Mouse (Mus musculus): ENCODE results near the gene Ywhag. TPM values are rescaled to one million over a fixed set of nuclear protein-coding genes. Genes with fewer than 3 reads are reported as not detected.

The Ywhag gene
- total RNA-seq (2023) = 10 to 100 TPM; 62.2 to 73.1 TPM

GRCm38 (mm10) chr5:135934481-135935175, at the start of gene Ywhag:
Gene Ywhag, minus strand, starts transcription at chr5:135934616.

GRCm38 (mm10) chr5:135979904-135980303, 45.5 kb upstream of the Ywhag start, which contains the start of gene Zp3:
Gene Zp3, plus strand, starts transcription at chr5:135980099.

GRCm38 (mm10) chr5:135974365-135974764, 39.9 kb upstream of the Ywhag start, which contains the start of gene Ssc4d:
Gene Ssc4d, minus strand, starts transcription at chr5:135974531.

DNA sequence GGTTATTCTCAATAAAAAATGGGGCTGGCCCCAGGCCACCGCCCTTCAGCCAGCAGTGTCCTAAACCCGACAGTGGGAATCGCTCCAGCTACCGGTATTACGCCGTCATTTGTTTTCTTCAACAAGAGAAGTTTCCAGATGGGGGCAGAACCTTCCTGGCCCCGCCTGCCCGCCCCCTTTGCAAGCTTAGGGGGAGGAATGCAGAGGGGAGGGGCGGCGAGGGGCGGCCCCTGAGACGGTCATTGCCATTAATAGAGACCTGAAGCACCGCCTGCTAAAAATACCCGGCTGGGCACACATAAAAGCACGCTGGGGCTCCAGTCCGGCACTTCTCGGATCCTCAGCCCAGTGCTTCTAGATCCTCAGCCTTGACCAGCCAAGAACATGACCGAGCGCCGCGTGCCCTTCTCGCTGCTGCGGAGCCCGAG, 46.7 kb downstream of the Ywhag start, which contains the start of gene Hspb1:
Gene Hspb1 (plus strand): TSS at position 245 of the 428 bp plus-strand sequence.

Other genes with a start within 250 kb of the Ywhag start
- gene Tmem120a, start 190.2 kb downstream of the Ywhag start, total RNA-seq (2023) = 10 to 100 TPM; 17.4 to 19.7 TPM
- gene Styxl1, start 156.2 kb downstream of the Ywhag start, total RNA-seq (2023) = under 1 TPM in 1 of 2 experiments, not detected in 1; 0.58 TPM
- 100 to 1,000 TPM; 185 to 193 TPM for gene Mdh2, start 156.1 kb downstream of the Ywhag start, total RNA-seq (2023)
- not detected for gene Srrm3, start 127.7 kb downstream of the Ywhag start, total RNA-seq (2023)
- not detected for gene Hspb1, start 46.7 kb downstream of the Ywhag start, total RNA-seq (2023)
- gene Ssc4d, start 39.9 kb upstream of the Ywhag start, total RNA-seq (2023) = 1 to 10 TPM in 1 of 2 experiments, not detected in 1; 1.7 TPM
- not detected for gene Zp3, start 45.5 kb upstream of the Ywhag start, total RNA-seq (2023)
- gene Dtx2, start 60.2 kb upstream of the Ywhag start, total RNA-seq (2023) = 10 to 100 TPM; 36.8 to 38.0 TPM
- under 1 TPM; 0.44 to 0.71 TPM for gene Upk3b, start 103.9 kb upstream of the Ywhag start, total RNA-seq (2023)
- gene Upk3bl, start 119.9 kb upstream of the Ywhag start, total RNA-seq (2023) = not detected
- 1 to 10 TPM; 5.0 to 6.5 TPM for gene Rasa4, start 149.3 kb upstream of the Ywhag start, total RNA-seq (2023)
- gene Polr2j, start 182.0 kb upstream of the Ywhag start, total RNA-seq (2023) = 10 to 100 TPM; 60.5 to 61.6 TPM
- gene Lrwd1, start 201.5 kb upstream of the Ywhag start, total RNA-seq (2023) = 10 to 100 TPM; 45.7 to 60.0 TPM
- 10 to 100 TPM; 36.6 to 38.4 TPM for gene Alkbh4, start 201.5 kb upstream of the Ywhag start, total RNA-seq (2023)
- 100 to 1,000 TPM; 248 to 265 TPM for gene Orai2, start 236.1 kb upstream of the Ywhag start, total RNA-seq (2023)